In genomic region chr12:111945765-111946655, GRCm38 (mm10) we compare ENCODE assay signal across 10 mouse cellular contexts. TPM values are rescaled to one million over a fixed set of nuclear protein-coding genes. Genes with fewer than 3 reads are reported as not detected.
DNase-seq lines count a peak whose midpoint lies in the region; ATAC-seq and TF ChIP-seq lines count a peak whose summit lies in the region.
"Not testable (repeated sequence)": the region's sequence is repeated elsewhere in the genome, so short reads cannot be mapped to it uniquely, and the experiment has no call there.
"Had no signal": no experiment of that assay in that cellular context is flagged by ENCODE, and none has a peak within 500 bp of the region (broad histone marks: within the 10 kb centered on the region; RNA-seq: fewer than 3 reads in every experiment).

No protein-coding gene starts in this region.

- not testable (repeated sequence) for H3K9me3 ChIP-seq in forebrain, embryonic 11.5 days (ENCODE audit: control insufficient read depth, low read length); intestine, embryonic 16.5 days (ENCODE audit: control insufficient read depth, low read length); neural tube, embryonic 12.5 days

- not testable (repeated sequence) for H3K4me2 ChIP-seq in forebrain, embryonic 11.5 days (ENCODE audit: low read depth, low read length, severe bottlenecking); intestine, embryonic 16.5 days (ENCODE audit: low read depth, low read length); neural tube, embryonic 12.5 days (replicated peaks)

- ATAC-seq in forebrain, embryonic 11.5 days (replicated peaks; ENCODE audit: low FRiP score), result peak; percentile 70; the same call in 1 of the 2 replicates
- peak; percentile 61 for ATAC-seq in intestine, embryonic 16.5 days
- ATAC-seq in neural tube, embryonic 12.5 days (ENCODE audit: low FRiP score, low read depth), result peak; percentile 56; the same call in 1 of the 2 replicates

- peak overlapping the region; percentile 30 for H3K27ac ChIP-seq in bone marrow, adult 2 months (ENCODE audit: control insufficient read depth, insufficient read depth, low read depth, low read length, poor library complexity)
- H3K27ac ChIP-seq in forebrain, embryonic 11.5 days (ENCODE audit: low read depth, low read length), result peak overlapping the region; percentile 2; the same call in 1 of the 2 replicates
- H3K27ac ChIP-seq in intestine, embryonic 16.5 days (ENCODE audit: low read length), result peak overlapping the region; percentile 88
- peak overlapping the region; percentile 31 for H3K27ac ChIP-seq in liver, adult 2 months (replicated peaks; ENCODE audit: insufficient read depth, low read depth, low read length)
- 0 out of 2 replicates have a peak overlapping the region, but pooled peaks have one; percentile 20 for H3K27ac ChIP-seq in neural tube, embryonic 12.5 days

- not testable (repeated sequence) for H3K79me2 ChIP-seq in liver, adult 2 months (ENCODE audit: control insufficient read depth, insufficient read depth, low read length)

- 7% methylated on average over 12 of the region's 15 CpGs for WGBS in bone marrow, adult 2 months
- 76% methylated on average over 10 of the region's 15 CpGs for WGBS in forebrain, embryonic 11.5 days
- 63% methylated on average over 11 of the region's 15 CpGs for WGBS in intestine, embryonic 16.5 days
- 65% methylated on average over 13 of the region's 15 CpGs for whole genome bisulfite sequencing in liver, adult 2 months
- WGBS in neural tube, embryonic 12.5 days, result 67% methylated on average over 12 of the region's 15 CpGs

- H3K27me3 ChIP-seq in forebrain, embryonic 11.5 days (ENCODE audit: control insufficient read depth, insufficient read depth, low read length); intestine, embryonic 16.5 days (replicated peaks; ENCODE audit: control insufficient read depth, insufficient read depth, low read length); liver, adult 2 months (ENCODE audit: control insufficient read depth, insufficient read depth, low read length); neural tube, embryonic 12.5 days (replicated peaks): not testable (repeated sequence)

- not testable (repeated sequence) for H3K9ac ChIP-seq in forebrain, embryonic 11.5 days (ENCODE audit: low read length); liver, adult 2 months (ENCODE audit: low read depth, low read length); neural tube, embryonic 12.5 days
- peak overlapping the region; percentile 30; the same call in 1 of the 2 replicates for H3K9ac ChIP-seq in intestine, embryonic 16.5 days (ENCODE audit: low read depth, low read length)

- H3K4me3 ChIP-seq in bone marrow, adult 2 months (replicated peaks; ENCODE audit: control insufficient read depth, low read depth, low read length); forebrain, embryonic 11.5 days (ENCODE audit: low read depth, low read length); intestine, embryonic 16.5 days (ENCODE audit: low read length); liver, adult 2 months (ENCODE audit: insufficient read depth, low read depth, low read length); neural tube, embryonic 12.5 days: not testable (repeated sequence)

- not testable (repeated sequence) for H3K36me3 ChIP-seq in forebrain, embryonic 11.5 days (ENCODE audit: control insufficient read depth, insufficient read depth, low read length); intestine, embryonic 16.5 days (ENCODE audit: control insufficient read depth, insufficient read depth, low read length); liver, adult 2 months (ENCODE audit: control insufficient read depth, insufficient read depth, low read length); neural tube, embryonic 12.5 days

- TF ChIP-seq CTCF in bone marrow, adult 2 months (IDR thresholded peaks at IDR 0.05; ENCODE audit: control insufficient read depth, insufficient read depth, low read length); liver, adult 2 months (IDR thresholded peaks at IDR 0.05; ENCODE audit: low read depth, low read length): not testable (repeated sequence)

- not testable (repeated sequence) for TF ChIP-seq POLR2A in bone marrow, adult 2 months (IDR thresholded peaks at IDR 0.05; ENCODE audit: borderline replicate concordance, control insufficient read depth, low read depth, low read length); liver, adult 2 months (IDR thresholded peaks at IDR 0.05; ENCODE audit: extremely low read depth, insufficient read depth, low read length)

- peak; percentile 44 for DNase-seq in 3134 (ENCODE audit: extremely low read depth, insufficient read length, low spot score)
- DNase-seq in forebrain, embryonic 11.5 days (ENCODE audit: low spot score); liver, adult 2 months (ENCODE audit: extremely low read depth, low read depth, low spot score): not testable (repeated sequence)
- DNase-seq in heart, postnatal 10 days, result peak; percentile 59 to 62
- peak; percentile 39 to 57 for DNase-seq in lung, postnatal 4 days

- intact Hi-C loops in heart, postnatal 10 days (cut with DNase I), result loop anchor here (1.0 to 5.0 kb wide), 4 partner anchors 29 to 204 kb away; no protein-coding TSS in a partner anchor

- not testable (repeated sequence) for H3K4me1 ChIP-seq in bone marrow, adult 2 months (ENCODE audit: control insufficient read depth, insufficient read depth, low read length); forebrain, embryonic 11.5 days (replicated peaks; ENCODE audit: control insufficient read depth, insufficient read depth, low read length); neural tube, embryonic 12.5 days
- H3K4me1 ChIP-seq in intestine, embryonic 16.5 days (ENCODE audit: control insufficient read depth, insufficient read depth, low read length), result peaks cover 36% of the 10 kb centered on the region
- H3K4me1 ChIP-seq in liver, adult 2 months (ENCODE audit: control insufficient read depth, insufficient read depth, low read length), result peaks cover 21% of the 10 kb centered on the region

RNA-seq across cellular contexts. Expression of gene Atp5mpl, which starts 20.8 kb away (rescaled TPM):
- polyA plus RNA-seq in bone marrow, adult 2 months (2011; ENCODE audit: insufficient read depth, insufficient read length, low replicate concordance, missing spikeins), result 196 and 245 TPM in 2 replicates
- polyA plus RNA-seq in forebrain, embryonic 11.5 days (2014; fragmentation: Nextera tagmentation; extraction: Ambion mirVana), result 524 and 551 TPM in 2 replicates
- total RNA-seq in heart, postnatal 10 days (2021), result 1,000 to 10,000 TPM; 1,429 to 1,432 TPM
- 900 and 957 TPM in 2 replicates for polyA plus RNA-seq in intestine, embryonic 16.5 days (2015; fragmentation: Nextera tagmentation; extraction: Ambion mirVana)
- total RNA-seq in liver, adult 2 months (2014; rRNA removed), result 336 and 444 TPM in 2 replicates
- polyA plus RNA-seq in liver, adult 2 months (2012; rRNA removed), result 23.8 and 26.3 TPM in 2 replicates
- polyA plus RNA-seq in neural tube, embryonic 12.5 days (2016; fragmentation: Nextera tagmentation; extraction: Ambion mirVana), result 637 and 665 TPM in 2 replicates

RNA-seq across cellular contexts. Expression of gene Tdrd9, which starts 25.3 kb away (rescaled TPM):
- not detected in 2 replicates for polyA plus RNA-seq in bone marrow, adult 2 months (2011; ENCODE audit: insufficient read depth, insufficient read length, low replicate concordance, missing spikeins)
- polyA plus RNA-seq in forebrain, embryonic 11.5 days (2014; fragmentation: Nextera tagmentation; extraction: Ambion mirVana), result 0.94 and 1.7 TPM in 2 replicates
- total RNA-seq in heart, postnatal 10 days (2021), result under 1 TPM; 0.15 to 0.26 TPM
- polyA plus RNA-seq in intestine, embryonic 16.5 days (2015; fragmentation: Nextera tagmentation; extraction: Ambion mirVana), result 0.20 and 0.24 TPM in 2 replicates
- not detected in 2 replicates for total RNA-seq in liver, adult 2 months (2014; rRNA removed)
- not detected in 2 replicates for polyA plus RNA-seq in liver, adult 2 months (2012; rRNA removed)
- 0.65 and 0.75 TPM in 2 replicates for polyA plus RNA-seq in neural tube, embryonic 12.5 days (2016; fragmentation: Nextera tagmentation; extraction: Ambion mirVana)

RNA-seq across cellular contexts. Expression of gene Rd3l, which starts 35.1 kb away (rescaled TPM):
- polyA plus RNA-seq in bone marrow, adult 2 months (2011; ENCODE audit: insufficient read depth, insufficient read length, low replicate concordance, missing spikeins), result not detected in 2 replicates
- polyA plus RNA-seq in forebrain, embryonic 11.5 days (2014; fragmentation: Nextera tagmentation; extraction: Ambion mirVana), result not detected in 2 replicates
- under 1 TPM; 0.26 to 0.64 TPM for total RNA-seq in heart, postnatal 10 days (2021)
- not detected in 2 replicates for polyA plus RNA-seq in intestine, embryonic 16.5 days (2015; fragmentation: Nextera tagmentation; extraction: Ambion mirVana)
- total RNA-seq in liver, adult 2 months (2014; rRNA removed), result not detected in 2 replicates
- not detected in 2 replicates for polyA plus RNA-seq in liver, adult 2 months (2012; rRNA removed)
- not detected in 2 replicates for polyA plus RNA-seq in neural tube, embryonic 12.5 days (2016; fragmentation: Nextera tagmentation; extraction: Ambion mirVana)
- total RNA-seq: left cerebral cortex, postnatal 10 days had no signal
- polyA plus RNA-seq: large intestine, adult 2 months had no signal

RNA-seq across cellular contexts. Expression of gene Ppp1r13b, which starts 38.1 kb away (rescaled TPM):
- 9.6 and 10.9 TPM in 2 replicates for polyA plus RNA-seq in bone marrow, adult 2 months (2011; ENCODE audit: insufficient read depth, insufficient read length, low replicate concordance, missing spikeins)
- 6.3 and 7.6 TPM in 2 replicates for polyA plus RNA-seq in forebrain, embryonic 11.5 days (2014; fragmentation: Nextera tagmentation; extraction: Ambion mirVana)
- total RNA-seq in heart, postnatal 10 days (2021), result 10 to 100 TPM; 23.4 to 26.8 TPM
- 5.6 and 7.9 TPM in 2 replicates for polyA plus RNA-seq in intestine, embryonic 16.5 days (2015; fragmentation: Nextera tagmentation; extraction: Ambion mirVana)
- total RNA-seq in liver, adult 2 months (2014; rRNA removed), result 2.9 and 4.2 TPM in 2 replicates
- 4.5 and 5.4 TPM in 2 replicates for polyA plus RNA-seq in liver, adult 2 months (2012; rRNA removed)
- 17.7 and 18.3 TPM in 2 replicates for polyA plus RNA-seq in neural tube, embryonic 12.5 days (2016; fragmentation: Nextera tagmentation; extraction: Ambion mirVana)

Comparison
In these comparisons a context has a peak if more than half of its experiments do, and no peak if none do; other contexts are left out.
1. H3K27ac ChIP-seq: peak in every context shown above with its lines; median percentile 88 in intestine, embryonic 16.5 days; 31 in liver, adult 2 months; 30 in bone marrow, adult 2 months; 20 in neural tube, embryonic 12.5 days; 2 in forebrain, embryonic 11.5 days.